Mouse (Mus musculus) liver, adult 2 months (tissue): ENCODE data around the gene Erp44. TPM values are rescaled to one million over a fixed set of nuclear protein-coding genes. Genes with fewer than 3 reads are reported as not detected.
A peak's percentile ranks its signal among the peaks of the same experiment; 100 is the strongest.

Experiments used
- DNase-seq: peaks from one replicate; pipeline ENCODE4 v3.0.0-alpha.2; 2011; ENCODE audit warnings: low read depth, low spot score; ENCODE audit errors: extremely low read depth
- H3K27ac ChIP-seq: fragments of 200-500 bp; replicated peaks from 2 replicates; pipeline ENCODE4 v1.5.1; 2012; ENCODE audit warnings: low read depth, mild to moderate bottlenecking, control low read depth, inconsistent platforms, low read length; ENCODE audit not compliant: insufficient read depth
- H3K27me3 ChIP-seq: fragments of 200-500 bp; 2 replicates; pipeline ENCODE4 v1.6.1; 2012; ENCODE audit warnings: mild to moderate bottlenecking, moderate library complexity, low read length, inconsistent platforms; ENCODE audit not compliant: control insufficient read depth, insufficient read depth
- H3K36me3 ChIP-seq: fragments of 200-500 bp; 2 replicates; pipeline ENCODE4 v1.6.1; 2012; ENCODE audit warnings: low read length, inconsistent platforms; ENCODE audit not compliant: control insufficient read depth, insufficient read depth
- H3K4me1 ChIP-seq: fragments of 200-500 bp; 2 replicates; pipeline ENCODE4 v1.6.1; 2011; ENCODE audit warnings: low read length; ENCODE audit not compliant: control insufficient read depth, insufficient read depth
- H3K4me3 ChIP-seq: fragments of 200-500 bp; 2 replicates; pipeline ENCODE4 v1.5.1; 2011; ENCODE audit warnings: low read depth, mild to moderate bottlenecking, control low read depth, low read length, moderate library complexity; ENCODE audit not compliant: insufficient read depth
- H3K79me2 ChIP-seq: fragments of 200-500 bp; 2 replicates; pipeline ENCODE4 v1.6.1; 2012; ENCODE audit warnings: inconsistent platforms, mild to moderate bottlenecking, low read length, moderate library complexity; ENCODE audit not compliant: control insufficient read depth, insufficient read depth
- H3K9ac ChIP-seq: fragments of 200-500 bp; 2 replicates; pipeline ENCODE4 v1.6.1; 2012; ENCODE audit warnings: low read depth, mild to moderate bottlenecking, control low read depth, inconsistent platforms, low read length
- CTCF ChIP-seq: fragments of 200-500 bp; IDR thresholded peaks from 2 replicates; pipeline ENCODE4 v1.5.1; 2011; ENCODE audit warnings: low read depth, low read length, control low read depth
- POLR2A ChIP-seq: fragments of 200-500 bp; IDR thresholded peaks from 2 replicates; pipeline ENCODE4 v1.6.1; 2011; ENCODE audit warnings: low read length, control low read depth; ENCODE audit not compliant: insufficient read depth; ENCODE audit errors: extremely low read depth
- WGBS: fragments of 180-500 bp; shearing (Covaris S2); methylation state at CpG from one replicate; pipeline ENCODE4 v1.1.7; 2018; 5-methylcytosine and 5-hydroxymethylcytosine counted together
- polyA plus RNA-seq: library from polyadenylated mRNA; depleted of rRNA; stranded (reverse); fragments of >200 nt; gene quantifications from 2 replicates; pipeline ENCODE4 v1.2.3, GENCODE M21; 2012
- total RNA-seq: library from RNA; depleted of rRNA; stranded (reverse); fragments of >200 nt; gene quantifications from 2 replicates; pipeline ENCODE4 v1.2.3, GENCODE M21; 2014

Gene Erp44
- total and polyA plus RNA-seq, 2 experiments: 22.3 to 50.9 TPM

DNA sequence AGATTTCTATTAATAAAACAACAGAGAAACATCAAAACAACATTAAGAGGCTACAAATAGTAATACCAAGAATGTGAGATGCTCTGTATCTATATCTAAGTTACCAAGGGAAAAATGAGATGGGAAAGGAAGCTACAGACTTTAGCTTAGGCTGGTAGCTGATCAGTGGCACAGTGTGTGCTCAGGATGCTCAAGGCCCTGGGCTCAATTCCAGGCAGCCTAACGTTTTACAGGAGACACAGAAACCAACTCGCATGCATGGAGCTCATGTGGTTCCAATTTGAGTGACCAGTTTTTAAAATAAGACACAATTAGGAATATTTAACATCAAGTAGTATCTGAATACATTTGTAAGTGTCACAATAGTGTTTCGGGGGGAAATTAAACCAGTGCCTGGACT, 3.6 kb downstream of the Erp44 start:
- WGBS: 49% methylated on average over 3 of the region's 3 CpGs
- peaks cover 32% of the 10 kb centered on the region; the same call in 1 of the 2 replicates for H3K79me2 ChIP-seq
- DNase-seq: peak; percentile 52

DNA sequence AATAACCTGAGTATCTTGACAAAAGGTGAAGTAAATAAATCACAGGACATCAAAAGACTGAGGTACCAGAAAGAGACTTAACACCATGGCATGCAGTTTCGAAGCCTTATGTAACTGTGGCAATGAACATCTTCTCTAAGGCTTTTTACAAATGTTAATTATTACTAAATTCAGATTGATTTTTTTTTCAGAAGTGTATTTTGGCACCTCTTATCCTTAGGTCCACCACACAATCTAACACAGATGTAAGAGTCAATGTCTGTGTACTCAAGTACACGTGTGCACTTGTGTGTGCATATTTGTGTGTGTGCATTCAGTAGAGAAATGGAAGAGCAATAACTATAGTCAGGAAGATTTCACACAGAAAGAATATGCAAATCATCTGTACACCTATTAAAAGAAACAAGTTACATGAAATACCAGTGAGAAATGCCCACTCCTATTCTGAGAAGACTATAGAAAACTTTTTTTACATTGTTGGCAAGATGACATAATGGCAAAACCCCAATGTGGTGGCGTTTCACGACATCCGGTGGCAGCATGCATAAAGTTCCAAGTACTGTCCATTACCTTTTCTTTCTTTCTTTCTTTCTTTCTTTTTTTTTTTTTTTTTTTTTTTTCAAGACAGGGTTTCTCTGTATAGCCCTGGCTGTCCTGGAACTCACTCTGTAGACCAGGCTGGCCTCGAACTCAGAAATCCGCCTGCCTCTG, 6.1 kb downstream of the Erp44 start:
- H3K9ac ChIP-seq: no peak overlapping the region
- H3K27ac ChIP-seq: peak overlapping the region; percentile 19; the same call in 1 of the 2 replicates
- WGBS: 40% methylated on average over 7 of the region's 7 CpGs
- no peaks in the 10 kb centered on the region for H3K27me3 ChIP-seq
- H3K36me3 ChIP-seq: peaks cover 1% of the 10 kb centered on the region; the same call in 1 of the 2 replicates
- DNase-seq: peak; percentile 93
- H3K4me3 ChIP-seq: no peak overlapping the region
- peaks cover 33% of the 10 kb centered on the region for H3K4me1 ChIP-seq
- TF ChIP-seq POLR2A: no peak
- TF ChIP-seq CTCF: no peak
- peaks cover 33% of the 10 kb centered on the region; the same call in 1 of the 2 replicates for H3K79me2 ChIP-seq

More for the DNA sequence above, 3.6 kb downstream of the Erp44 start:
- Histone ChIP-seq H3K9ac (no peak overlapping the region), H3K27ac (no peak overlapping the region), H3K4me3 (no peak overlapping the region), H3K27me3 (no peaks in the 10 kb centered on the region), H3K4me1 (peaks cover 36% of the 10 kb centered on the region), H3K36me3 (peaks cover 1% of the 10 kb centered on the region; the same call in 1 of the 2 replicates)
- TF ChIP-seq POLR2A (no peak), CTCF (no peak)

DNA sequence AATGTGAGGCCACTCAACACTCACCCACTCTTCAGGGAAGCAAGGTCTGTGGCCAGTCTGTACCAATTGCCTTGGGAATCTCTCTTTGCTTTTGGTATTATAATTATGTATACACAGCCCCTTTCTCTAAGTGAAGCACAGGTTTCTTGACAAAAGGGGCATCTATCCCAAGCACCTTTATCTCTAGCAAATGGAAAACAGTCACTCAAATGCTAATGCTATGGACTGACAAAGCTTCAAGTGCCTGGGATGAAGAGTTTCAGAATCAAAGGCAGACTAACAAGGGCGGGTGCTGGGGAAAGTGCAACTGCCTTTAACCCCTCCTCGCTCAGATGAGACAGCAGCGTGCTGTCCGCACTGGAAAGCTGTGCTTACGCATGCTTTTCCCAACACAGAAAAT, 7.5 kb downstream of the Erp44 start:
- WGBS: 43% methylated on average over 5 of the region's 5 CpGs
- peaks cover 1% of the 10 kb centered on the region; the same call in 1 of the 2 replicates for H3K36me3 ChIP-seq
- H3K4me1 ChIP-seq: peaks cover 31% of the 10 kb centered on the region
- no peak overlapping the region for H3K9ac ChIP-seq
- TF ChIP-seq CTCF (no peak), POLR2A (no peak)
- H3K4me3 ChIP-seq: no peak overlapping the region
- no peak for DNase-seq
- peak overlapping the region; percentile 7; the same call in 1 of the 2 replicates for H3K27ac ChIP-seq
- no peaks in the 10 kb centered on the region for H3K27me3 ChIP-seq
- peaks cover 35% of the 10 kb centered on the region; the same call in 1 of the 2 replicates for H3K79me2 ChIP-seq

DNA sequence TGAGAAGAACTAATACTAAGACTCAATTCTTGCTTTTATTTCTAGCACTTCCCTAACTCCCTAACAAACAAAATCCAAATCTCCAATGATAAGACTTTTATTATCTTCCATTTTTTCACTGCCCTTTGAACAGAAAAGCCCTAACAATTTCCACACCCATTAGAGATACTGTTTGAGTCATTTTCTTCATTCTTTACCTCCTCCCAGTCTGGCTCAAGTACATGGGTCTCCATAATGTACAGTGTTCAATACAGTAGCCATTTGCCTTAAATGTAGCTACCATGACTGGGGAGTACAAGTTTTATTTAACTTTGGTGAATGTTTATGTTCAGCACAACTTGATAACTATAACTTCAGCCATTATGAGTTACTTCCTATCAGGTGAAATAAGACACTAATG, 8.8 kb downstream of the Erp44 start:
- H3K79me2 ChIP-seq: peaks cover 37% of the 10 kb centered on the region; the same call in 1 of the 2 replicates
- peaks cover 31% of the 10 kb centered on the region for H3K4me1 ChIP-seq
- no peak for DNase-seq
- H3K36me3 ChIP-seq: peaks cover 1% of the 10 kb centered on the region; the same call in 1 of the 2 replicates
- no peak overlapping the region for H3K4me3 ChIP-seq
- TF ChIP-seq POLR2A (no peak), CTCF (no peak)
- H3K27me3 ChIP-seq: no peaks in the 10 kb centered on the region
- H3K27ac ChIP-seq: no peak overlapping the region
- H3K9ac ChIP-seq: no peak overlapping the region

DNA sequence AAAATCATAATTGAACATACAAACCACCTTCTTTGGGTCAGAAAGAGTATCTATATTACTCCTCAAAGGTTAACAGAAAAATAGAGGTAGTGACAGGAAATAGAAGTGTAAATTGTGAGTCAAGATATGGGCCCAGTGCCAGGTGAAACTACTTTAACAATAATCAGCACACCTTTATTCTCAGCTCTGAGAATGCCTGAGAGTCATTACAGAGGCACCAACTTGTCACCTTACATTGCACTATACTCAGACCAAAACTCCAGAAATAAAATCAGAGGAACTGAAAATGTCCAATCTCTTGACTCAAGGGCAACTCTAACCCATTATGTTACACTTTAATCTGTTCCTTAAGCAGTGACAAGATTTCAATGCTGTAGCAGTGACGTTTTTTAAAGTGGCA, 11.2 kb downstream of the Erp44 start:
- Histone ChIP-seq H3K27ac (no peak overlapping the region), H3K36me3 (peaks cover 1% of the 10 kb centered on the region; the same call in 1 of the 2 replicates), H3K79me2 (peaks cover 30% of the 10 kb centered on the region; the same call in 1 of the 2 replicates), H3K27me3 (no peaks in the 10 kb centered on the region), H3K4me3 (no peak overlapping the region), H3K9ac (no peak overlapping the region), H3K4me1 (peaks cover 22% of the 10 kb centered on the region)
- TF ChIP-seq POLR2A (no peak), CTCF (no peak)
- no peak for DNase-seq
- WGBS: 76% methylated on average over 1 of the region's 1 CpGs

DNA sequence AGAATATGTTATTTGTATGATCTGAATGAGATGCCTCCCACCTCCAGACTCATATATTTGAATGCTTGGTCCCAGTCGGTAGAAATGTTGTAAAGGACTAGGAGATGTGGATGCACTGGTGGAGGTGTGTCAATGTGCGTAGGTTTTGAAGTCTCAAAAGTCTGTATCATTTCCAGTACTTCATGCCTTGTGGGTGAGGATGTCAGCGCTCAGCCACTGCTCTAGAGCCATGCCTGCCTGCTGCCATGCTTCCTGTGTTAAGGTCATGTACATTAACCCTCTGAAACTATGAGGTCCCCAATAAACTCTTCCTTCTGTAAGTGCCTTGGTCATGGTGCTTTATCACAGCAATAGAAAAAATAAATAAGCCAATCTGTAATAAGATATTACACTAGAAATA, 11.7 kb downstream of the Erp44 start:
- WGBS: 83% methylated on average over 3 of the region's 3 CpGs
- H3K4me1 ChIP-seq: peaks cover 19% of the 10 kb centered on the region

More for the DNA sequence above, 11.7 kb downstream of the Erp44 start:
- no peak for DNase-seq
- no peak overlapping the region for H3K27ac ChIP-seq
- TF ChIP-seq POLR2A (no peak), CTCF (no peak)
- no peaks in the 10 kb centered on the region for H3K27me3 ChIP-seq
- no peak overlapping the region for H3K4me3 ChIP-seq
- H3K79me2 ChIP-seq: peaks cover 30% of the 10 kb centered on the region; the same call in 1 of the 2 replicates
- H3K36me3 ChIP-seq: peaks cover 1% of the 10 kb centered on the region; the same call in 1 of the 2 replicates
- H3K9ac ChIP-seq: no peak overlapping the region
